Mouse (Mus musculus) layer of hippocampus, adult 8-10 months (tissue): Measurements from ENCODE around the gene Mansc4. TPM values are rescaled to one million over a fixed set of nuclear protein-coding genes. Genes with fewer than 3 reads are reported as not detected.

ENCODE experiments used
- DNase-seq, 2 experiments: peaks; one replicate each; pipeline ENCODE4 v3.0.0; 2022; ENCODE audit warnings: low spot score in 2 of 2
- total RNA-seq, 4 experiments: library from RNA; stranded (reverse); gene quantifications; 2 replicates each; pipeline ENCODE4 v1.2.4; 2022

Mansc4 gene
- total RNA-seq, 4 experiments from 2014 or later: 0.34 TPM; not detected in 3

DNA sequence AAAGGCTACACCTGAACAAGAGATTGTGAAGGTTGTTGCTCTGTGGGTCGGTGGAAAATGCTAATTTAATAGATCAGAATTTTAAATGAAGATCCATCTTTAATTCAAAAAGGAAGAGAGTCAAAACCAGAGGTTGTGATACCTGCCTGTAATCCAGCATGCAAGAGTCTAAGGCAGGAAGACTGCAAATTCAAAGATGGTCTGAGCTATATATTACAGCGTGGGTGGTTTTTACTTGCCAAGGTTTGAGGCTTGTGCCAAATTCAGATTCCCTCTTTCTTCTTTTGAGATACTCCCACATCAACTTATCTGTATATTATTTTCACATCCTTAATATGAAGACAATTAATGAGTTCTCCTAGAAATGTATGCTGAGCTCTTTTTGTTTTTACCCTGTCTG lies 58.4 kb downstream of the Mansc4 start:
- DNase-seq: no peak

Other genes with a start within 250 kb of the Mansc4 start
- not detected for gene Smco2, start 236.9 kb downstream of the Mansc4 start, total RNA-seq
- gene Ppfibp1, start 198.5 kb downstream of the Mansc4 start, total RNA-seq: 10 to 100 TPM; 40.8 to 45.2 (median 41.9) TPM
- gene 1700034J05Rik, start 132.6 kb downstream of the Mansc4 start, total RNA-seq: not detected
- 1 to 10 TPM in 3 of 4 experiments, under 1 TPM in 1; 0.91 to 2.2 (median 1.4) TPM for gene Rep15, start 54.4 kb downstream of the Mansc4 start, total RNA-seq
- gene Mrps35, start 44.3 kb downstream of the Mansc4 start, total RNA-seq: 10 to 100 TPM; 42.8 to 52.5 (median 45.9) TPM
- gene Klhl42, start 4.3 kb upstream of the Mansc4 start, total RNA-seq: 10 to 100 TPM; 18.3 to 24.1 (median 21.6) TPM
- 1 to 10 TPM; 1.1 to 2.7 (median 1.8) TPM for gene Pthlh, start 177.2 kb upstream of the Mansc4 start, total RNA-seq